Mouse (Mus musculus) heart, embryonic 15.5 days (tissue): ENCODE measurements at regions not wholly inside any gene's neighbourhood (a gene's known extent, or its start where the extent isn't known, plus 50 kb on each side); places are given as distances from the start of the nearest gene placed in this dataset.
A peak's percentile ranks its signal among the peaks of the same experiment; 100 is the strongest.
"Not testable (repeated sequence)": the region's sequence is repeated elsewhere in the genome, so short reads cannot be mapped to it uniquely, and the experiment has no call there.

ENCODE experiments used
- ATAC-seq: fragments of 200-750 bp; cut with Nextera tagmentation; replicated peaks from 2 replicates; pipeline ENCODE4 v1.8.0; 2017; ENCODE audit warnings: low read depth, moderate TSS enrichment; ENCODE audit not compliant: insufficient number of reproducible peaks, insufficient read depth, low FRiP score
- H3K27ac ChIP-seq: fragments of 300-500 bp; sonication (generic); 2 replicates; pipeline ENCODE4 v1.5.1; 2015; ENCODE audit warnings: mild to moderate bottlenecking, inconsistent platforms
- H3K27me3 ChIP-seq: fragments of 300-500 bp; sonication (generic); 2 replicates; pipeline ENCODE4 v1.6.1; 2015; ENCODE audit warnings: inconsistent platforms
- H3K36me3 ChIP-seq: fragments of 300-500 bp; sonication (generic); 2 replicates; pipeline ENCODE4 v1.6.1; 2015; ENCODE audit warnings: mild to moderate bottlenecking, inconsistent platforms
- H3K4me1 ChIP-seq: fragments of 300-500 bp; sonication (generic); replicated peaks from 2 replicates; pipeline ENCODE4 v1.6.1; 2015; ENCODE audit warnings: inconsistent platforms
- H3K4me2 ChIP-seq: fragments of 300-500 bp; sonication (generic); 2 replicates; pipeline ENCODE4 v1.6.1; 2015; ENCODE audit warnings: inconsistent platforms, mild to moderate bottlenecking, moderate library complexity
- H3K4me3 ChIP-seq: fragments of 300-500 bp; sonication (generic); 2 replicates; pipeline ENCODE4 v1.5.1; 2015; ENCODE audit warnings: mild to moderate bottlenecking, inconsistent platforms
- H3K9ac ChIP-seq: fragments of 300-500 bp; sonication (generic); 2 replicates; pipeline ENCODE4 v1.6.1; 2015; ENCODE audit warnings: mild to moderate bottlenecking, inconsistent platforms
- H3K9me3 ChIP-seq: fragments of 300-500 bp; sonication (generic); replicated peaks from 2 replicates; pipeline ENCODE4 v1.6.1; 2016; ENCODE audit warnings: inconsistent platforms
- WGBS: fragments of 180-500 bp; shearing (Covaris S2); methylation state at CpG from one replicate; pipeline ENCODE4 v1.1.7; 2015; ENCODE audit warnings: mixed read lengths; 5-methylcytosine and 5-hydroxymethylcytosine counted together

GRCm38 (mm10) chr6:146019699-146020098 lies 88.3 kb downstream of the Sspn start:
- H3K4me1 ChIP-seq, H3K9me3 ChIP-seq, H3K4me3 ChIP-seq, H3K27ac ChIP-seq, H3K36me3 ChIP-seq, H3K4me2 ChIP-seq, H3K9ac ChIP-seq, H3K27me3 ChIP-seq: not testable (repeated sequence)
- WGBS, result 53% methylated on average over 1 of the region's 1 CpGs
- peak; percentile 74 for ATAC-seq
